Mouse (Mus musculus): ENCODE measurements around the gene Best2. TPM values are rescaled to one million over a fixed set of nuclear protein-coding genes. Genes with fewer than 3 reads are reported as not detected.

Best2 gene
- polyA plus RNA-seq, 1 experiment from 2014 or later, result not detected

DNA sequence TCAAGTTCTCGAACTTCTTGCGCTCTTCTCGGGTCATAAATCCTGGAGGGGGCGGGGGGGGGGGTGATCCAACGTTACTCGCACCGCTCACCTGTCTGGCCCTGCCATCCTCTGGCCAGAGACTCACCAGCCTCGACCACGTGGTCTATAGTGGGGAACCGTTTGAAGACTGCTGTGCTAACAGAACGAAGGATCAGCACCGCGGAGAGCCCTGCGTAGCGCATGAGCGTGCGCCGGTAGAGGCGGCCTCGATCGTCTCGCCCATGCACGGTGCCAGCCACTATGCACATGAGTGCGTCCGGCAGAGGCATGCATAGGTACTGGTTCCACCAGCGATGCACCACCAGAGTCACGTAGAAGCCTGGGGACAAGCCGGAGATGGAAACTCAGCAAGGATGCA, 3.1 kb downstream of the Best2 start:
- Histone ChIP-seq H3K4me2 (ENCODE audit: low read length) (no peak overlapping the region), H3K9ac (replicated peaks; ENCODE audit: low read length) (no peak overlapping the region), H3K27me3 (ENCODE audit: control insufficient read depth, insufficient read depth, low read length) (peaks cover 27% of the 10 kb centered on the region), H3K9me3 (ENCODE audit: control insufficient read depth, low read length) (no peaks in the 10 kb centered on the region), H3K36me3 (ENCODE audit: control insufficient read depth, insufficient read depth, low read length) (no peaks in the 10 kb centered on the region), H3K4me1 (ENCODE audit: control insufficient read depth, insufficient read depth, low read length) (0 out of 2 replicates have a peak, but pooled peaks cover 4% of the 10 kb centered on the region), H3K4me3 (replicated peaks; ENCODE audit: low read depth, low read length) (no peak overlapping the region), H3K27ac (replicated peaks; ENCODE audit: low read depth, low read length) (no peak overlapping the region)
- 16% methylated on average over 28 of the region's 28 CpGs for WGBS
- DNase-seq (no peak), ATAC-seq (ENCODE audit: low FRiP score, low TSS enrichment) (no peak)

DNA sequence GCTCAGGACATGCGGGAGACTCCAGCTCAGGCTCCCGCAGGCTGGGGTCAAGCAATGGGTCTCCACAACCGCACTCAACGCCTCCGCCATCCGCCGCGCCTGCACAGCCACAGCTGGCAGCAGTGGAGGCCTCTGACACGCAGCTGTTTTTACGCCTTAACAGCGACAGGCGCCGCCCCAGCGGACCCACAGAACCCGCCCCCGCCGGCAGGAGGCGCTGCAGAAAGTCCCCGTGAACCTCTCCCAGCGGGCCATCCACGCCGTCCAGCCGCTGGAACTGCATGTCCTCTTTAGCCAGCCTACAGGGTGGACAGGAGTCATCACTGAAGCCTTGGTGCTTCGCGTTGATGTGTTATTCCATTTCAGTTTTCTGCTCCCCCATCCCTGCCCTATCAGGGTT, 6.6 kb downstream of the Best2 start:
- Histone ChIP-seq H3K27me3 (ENCODE audit: control insufficient read depth, insufficient read depth, low read length) (peaks cover 19% of the 10 kb centered on the region), H3K27ac (replicated peaks; ENCODE audit: low read depth, low read length) (no peak overlapping the region), H3K4me3 (replicated peaks; ENCODE audit: low read depth, low read length) (no peak overlapping the region), H3K9ac (replicated peaks; ENCODE audit: low read length) (no peak overlapping the region), H3K9me3 (ENCODE audit: control insufficient read depth, low read length) (no peaks in the 10 kb centered on the region), H3K4me2 (ENCODE audit: low read length) (no peak overlapping the region), H3K4me1 (ENCODE audit: control insufficient read depth, insufficient read depth, low read length) (no peaks in the 10 kb centered on the region), H3K36me3 (ENCODE audit: control insufficient read depth, insufficient read depth, low read length) (peaks cover 4% of the 10 kb centered on the region; the same call in 1 of the 2 replicates)
- ATAC-seq (ENCODE audit: low FRiP score, low TSS enrichment), result no peak
- 15% methylated on average over 25 of the region's 25 CpGs for WGBS
- no peak for DNase-seq

DNA sequence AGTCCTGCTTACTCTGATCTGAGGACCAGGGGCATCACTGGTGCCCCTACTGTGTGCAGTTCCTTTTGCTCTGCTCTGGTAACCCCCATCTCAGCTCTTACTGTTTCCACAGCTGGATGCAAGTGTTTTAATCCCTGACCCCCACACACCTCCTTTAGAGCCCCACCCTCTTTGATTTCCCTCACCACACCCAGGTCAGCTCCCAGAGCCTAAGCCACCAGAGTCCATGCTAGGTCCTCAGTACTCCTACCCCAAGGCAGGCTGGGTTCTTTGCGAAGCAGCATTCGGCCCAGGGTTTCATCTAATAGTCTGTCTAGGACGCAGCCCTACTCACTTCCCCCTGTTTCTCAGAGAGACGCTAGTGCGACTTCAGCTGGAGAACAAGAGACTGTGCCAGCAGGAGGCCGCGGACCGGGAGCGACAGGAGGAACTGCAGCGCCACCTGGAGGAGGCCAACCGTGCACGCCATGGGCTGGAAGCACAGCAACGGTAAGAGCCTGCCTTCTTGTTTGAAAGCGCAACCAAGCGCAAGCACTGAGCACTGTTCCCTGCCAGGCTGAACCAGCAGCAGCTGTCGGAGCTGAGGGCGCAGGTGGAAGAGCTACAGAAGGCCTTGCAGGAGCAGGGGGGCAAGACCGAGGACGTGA, 16.6 kb downstream of the Best2 start:
- WGBS, result 2% methylated on average over 19 of the region's 19 CpGs
- Histone ChIP-seq H3K9me3 (ENCODE audit: control insufficient read depth, low read length) (no peaks in the 10 kb centered on the region), H3K9ac (replicated peaks; ENCODE audit: low read length) (peak overlapping the region; percentile 21), H3K4me2 (ENCODE audit: low read length) (peak overlapping the region; percentile 28), H3K27me3 (ENCODE audit: control insufficient read depth, insufficient read depth, low read length) (0 out of 2 replicates have a peak, but pooled peaks cover 9% of the 10 kb centered on the region), H3K4me3 (replicated peaks; ENCODE audit: low read depth, low read length) (no peak overlapping the region), H3K36me3 (ENCODE audit: control insufficient read depth, insufficient read depth, low read length) (peaks cover 14% of the 10 kb centered on the region; the same call in 1 of the 2 replicates), H3K4me1 (ENCODE audit: control insufficient read depth, insufficient read depth, low read length) (0 out of 2 replicates have a peak, but pooled peaks cover 4% of the 10 kb centered on the region), H3K27ac (replicated peaks; ENCODE audit: low read depth, low read length) (no peak overlapping the region)
- DNase-seq (peak; percentile 94), ATAC-seq (ENCODE audit: low FRiP score, low TSS enrichment) (peak; percentile 71)

DNA sequence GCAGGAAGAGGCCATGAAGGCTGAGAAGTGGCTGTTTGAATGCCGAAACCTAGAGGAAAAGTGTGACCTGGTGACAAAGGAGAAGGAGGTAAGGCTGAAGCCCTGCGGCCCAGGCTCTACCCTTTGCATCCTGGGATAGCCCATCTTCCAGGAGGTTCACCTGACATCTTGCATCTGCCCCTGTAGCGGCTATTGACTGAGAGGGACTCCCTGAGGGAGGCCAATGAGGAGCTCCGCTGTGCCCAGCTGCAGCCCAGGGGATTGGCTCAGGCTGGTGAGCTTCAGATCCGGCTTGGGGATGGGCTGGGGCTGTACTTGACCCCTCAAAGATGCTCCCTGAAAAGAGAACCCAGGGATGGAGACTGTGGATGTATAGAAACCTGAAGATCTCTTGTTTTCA, 17.4 kb downstream of the Best2 start:
- H3K9me3 ChIP-seq (ENCODE audit: control insufficient read depth, low read length), result no peaks in the 10 kb centered on the region
- 0 out of 2 replicates have a peak, but pooled peaks cover 9% of the 10 kb centered on the region for H3K27me3 ChIP-seq (ENCODE audit: control insufficient read depth, insufficient read depth, low read length)
- no peak overlapping the region for H3K4me3 ChIP-seq (replicated peaks; ENCODE audit: low read depth, low read length)
- H3K36me3 ChIP-seq (ENCODE audit: control insufficient read depth, insufficient read depth, low read length), result peaks cover 10% of the 10 kb centered on the region; the same call in 1 of the 2 replicates
- no peak for DNase-seq
- no peak for ATAC-seq (ENCODE audit: low FRiP score, low TSS enrichment)
- H3K27ac ChIP-seq (replicated peaks; ENCODE audit: low read depth, low read length), result no peak overlapping the region
- WGBS, result 77% methylated on average over 5 of the region's 5 CpGs
- no peak overlapping the region for H3K4me2 ChIP-seq (ENCODE audit: low read length)
- 0 out of 2 replicates have a peak, but pooled peaks cover 4% of the 10 kb centered on the region for H3K4me1 ChIP-seq (ENCODE audit: control insufficient read depth, insufficient read depth, low read length)
- no peak overlapping the region for H3K9ac ChIP-seq (replicated peaks; ENCODE audit: low read length)

DNA sequence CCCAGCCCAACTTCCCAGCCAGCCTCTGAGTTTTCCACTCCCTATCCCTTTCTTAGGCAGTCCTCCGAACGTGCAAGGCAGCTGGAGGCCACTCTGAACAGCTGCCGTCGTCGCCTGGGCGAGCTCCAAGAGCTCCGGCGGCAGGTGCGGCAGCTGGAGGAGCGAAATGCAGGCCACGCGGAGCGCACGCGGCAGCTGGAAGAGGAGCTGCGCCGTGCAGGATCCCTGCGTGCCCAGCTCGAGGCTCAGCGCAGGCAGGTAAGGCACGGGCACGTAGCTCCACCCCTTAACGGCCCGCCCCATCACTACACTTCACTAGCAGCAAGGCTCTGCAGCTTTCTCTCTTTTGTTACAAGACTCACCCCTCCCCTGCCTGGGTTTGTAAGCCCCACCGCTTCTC, 18.7 kb downstream of the Best2 start:
- Histone ChIP-seq H3K36me3 (ENCODE audit: control insufficient read depth, insufficient read depth, low read length) (peaks cover 6% of the 10 kb centered on the region; the same call in 1 of the 2 replicates), H3K4me3 (replicated peaks; ENCODE audit: low read depth, low read length) (no peak overlapping the region), H3K27ac (replicated peaks; ENCODE audit: low read depth, low read length) (0 out of 2 replicates have a peak overlapping the region, but pooled peaks have one; percentile 13), H3K9ac (replicated peaks; ENCODE audit: low read length) (0 out of 2 replicates have a peak overlapping the region, but pooled peaks have one; percentile 6), H3K4me1 (ENCODE audit: control insufficient read depth, insufficient read depth, low read length) (peaks cover 11% of the 10 kb centered on the region), H3K4me2 (ENCODE audit: low read length) (peak overlapping the region; percentile 0; the same call in 1 of the 2 replicates), H3K27me3 (ENCODE audit: control insufficient read depth, insufficient read depth, low read length) (0 out of 2 replicates have a peak, but pooled peaks cover 9% of the 10 kb centered on the region), H3K9me3 (ENCODE audit: control insufficient read depth, low read length) (no peaks in the 10 kb centered on the region)
- ATAC-seq (ENCODE audit: low FRiP score, low TSS enrichment), result no peak
- peak; percentile 33 for DNase-seq
- 17% methylated on average over 25 of the region's 25 CpGs for WGBS

DNA sequence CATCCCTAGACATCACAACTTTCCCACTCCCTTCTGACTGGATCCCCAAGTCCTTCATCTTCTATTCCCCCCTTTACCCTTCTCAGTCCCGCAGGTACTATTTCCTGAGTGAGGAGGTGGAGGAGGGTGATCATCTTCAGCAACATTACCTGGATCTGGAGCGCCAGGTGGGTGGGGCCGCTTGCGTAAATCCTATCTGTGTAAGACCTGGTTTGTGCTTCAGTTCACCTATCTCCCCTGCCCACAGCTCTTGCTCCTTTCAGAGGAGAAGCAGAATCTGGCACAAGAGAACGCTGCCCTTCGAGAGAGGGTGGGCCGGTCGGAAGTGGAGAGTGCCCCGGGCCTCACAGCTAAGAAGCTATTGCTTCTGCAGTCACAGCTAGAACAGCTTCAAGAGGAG, 20.0 kb downstream of the Best2 start:
- H3K9me3 ChIP-seq (ENCODE audit: control insufficient read depth, low read length), result no peaks in the 10 kb centered on the region
- H3K4me3 ChIP-seq (replicated peaks; ENCODE audit: low read depth, low read length), result no peak overlapping the region
- H3K27me3 ChIP-seq (ENCODE audit: control insufficient read depth, insufficient read depth, low read length), result 0 out of 2 replicates have a peak, but pooled peaks cover 9% of the 10 kb centered on the region
- H3K27ac ChIP-seq (replicated peaks; ENCODE audit: low read depth, low read length), result no peak overlapping the region
- no peak overlapping the region for H3K9ac ChIP-seq (replicated peaks; ENCODE audit: low read length)
- H3K4me1 ChIP-seq (ENCODE audit: control insufficient read depth, insufficient read depth, low read length), result peaks cover 15% of the 10 kb centered on the region
- no peak for DNase-seq
- peaks cover 6% of the 10 kb centered on the region; the same call in 1 of the 2 replicates for H3K36me3 ChIP-seq (ENCODE audit: control insufficient read depth, insufficient read depth, low read length)
- ATAC-seq (ENCODE audit: low FRiP score, low TSS enrichment), result no peak
- no peak overlapping the region for H3K4me2 ChIP-seq (ENCODE audit: low read length)
- WGBS, result 94% methylated on average over 9 of the region's 9 CpGs

DNA sequence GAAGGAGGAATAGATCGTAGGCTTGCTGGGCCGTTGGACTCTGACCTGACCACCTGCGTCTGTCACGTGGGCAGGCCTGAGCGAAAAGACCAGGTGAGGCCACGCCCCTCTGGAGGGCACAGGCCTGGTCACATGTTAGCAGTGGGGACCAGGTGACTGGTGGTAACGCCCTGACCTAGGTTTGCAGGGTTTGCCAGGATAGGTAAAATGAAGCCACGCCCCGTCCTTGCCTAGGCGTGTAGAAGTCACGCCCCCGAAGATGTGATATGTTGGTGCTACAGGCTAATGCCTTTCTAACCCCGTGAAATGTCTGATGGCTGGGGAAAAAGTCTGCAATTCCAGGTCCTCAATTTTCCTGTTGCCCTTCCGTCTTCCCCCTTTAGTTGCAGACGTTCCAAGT, 23.5 kb downstream of the Best2 start:
- ATAC-seq (ENCODE audit: low FRiP score, low TSS enrichment) (peak; percentile 64), DNase-seq (peak; percentile 61)
- H3K4me1 ChIP-seq (ENCODE audit: control insufficient read depth, insufficient read depth, low read length), result peaks cover 12% of the 10 kb centered on the region
- peak overlapping the region; percentile 77 for H3K9ac ChIP-seq (replicated peaks; ENCODE audit: low read length)
- H3K4me2 ChIP-seq (ENCODE audit: low read length), result peak overlapping the region; percentile 93
- peak overlapping the region; percentile 62 for H3K4me3 ChIP-seq (replicated peaks; ENCODE audit: low read depth, low read length)
- no peaks in the 10 kb centered on the region for H3K9me3 ChIP-seq (ENCODE audit: control insufficient read depth, low read length)
- WGBS, result 1% methylated on average over 15 of the region's 15 CpGs
- peaks cover 6% of the 10 kb centered on the region; the same call in 1 of the 2 replicates for H3K36me3 ChIP-seq (ENCODE audit: control insufficient read depth, insufficient read depth, low read length)
- peak overlapping the region; percentile 72 for H3K27ac ChIP-seq (replicated peaks; ENCODE audit: low read depth, low read length)
- 0 out of 2 replicates have a peak, but pooled peaks cover 13% of the 10 kb centered on the region for H3K27me3 ChIP-seq (ENCODE audit: control insufficient read depth, insufficient read depth, low read length)

DNA sequence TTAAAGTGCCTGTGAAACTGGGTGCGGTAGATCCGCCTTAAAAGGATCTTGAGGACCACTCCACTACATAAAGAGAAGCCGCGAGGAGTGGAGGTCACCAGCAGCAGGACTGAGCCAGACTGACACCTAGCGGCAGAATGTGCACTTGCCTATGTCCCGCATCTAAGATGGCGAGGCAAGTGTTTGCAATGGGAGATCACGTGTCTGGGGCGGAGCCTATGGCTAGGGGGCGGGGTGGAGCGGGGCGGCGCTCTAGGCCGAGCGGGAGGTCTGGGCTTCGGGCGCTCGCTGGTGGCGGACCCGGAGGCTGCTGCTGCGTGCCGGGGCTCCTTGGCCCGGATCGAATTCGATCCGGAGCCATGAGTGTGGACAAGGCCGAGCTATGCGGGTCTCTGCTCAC, 24.0 kb downstream of the Best2 start, which contains the start of gene Hook2:
Gene Hook2 (plus strand): TSS at position 255 of the 400 bp plus-strand sequence.
- WGBS, result under 1% methylated on average over 28 of the region's 28 CpGs

More for the DNA sequence above, 24.0 kb downstream of the Best2 start, which contains the start of gene Hook2:
- 0 out of 2 replicates have a peak, but pooled peaks cover 13% of the 10 kb centered on the region for H3K27me3 ChIP-seq (ENCODE audit: control insufficient read depth, insufficient read depth, low read length)
- ATAC-seq (ENCODE audit: low FRiP score, low TSS enrichment), result peak; percentile 88
- peak within 1 kb of the TSS; percentile 77 for H3K9ac ChIP-seq (replicated peaks; ENCODE audit: low read length)
- H3K4me2 ChIP-seq (ENCODE audit: low read length), result peak within 1 kb of the TSS; percentile 93
- H3K4me3 ChIP-seq (replicated peaks; ENCODE audit: low read depth, low read length), result peak within 1 kb of the TSS; percentile 62
- peak within 1 kb of the TSS; percentile 79 for H3K27ac ChIP-seq (replicated peaks; ENCODE audit: low read depth, low read length)
- H3K9me3 ChIP-seq (ENCODE audit: control insufficient read depth, low read length), result no peaks in the 10 kb centered on the region
- H3K4me1 ChIP-seq (ENCODE audit: control insufficient read depth, insufficient read depth, low read length), result peaks cover 16% of the 10 kb centered on the region
- peaks cover 6% of the 10 kb centered on the region; the same call in 1 of the 2 replicates for H3K36me3 ChIP-seq (ENCODE audit: control insufficient read depth, insufficient read depth, low read length)
- peak; percentile 98 for DNase-seq
